Mouse (Mus musculus) ES-E14 (cell line): ENCODE results near the gene Lcn2. TPM values are rescaled to one million over a fixed set of nuclear protein-coding genes. Genes with fewer than 3 reads are reported as not detected.

ENCODE experiments used
- DNase-seq: peaks from one replicate; pipeline ENCODE4 v3.0.0-alpha.2; 2013; ENCODE audit warnings: low read depth, low spot score
- H3K27ac ChIP-seq: 2 replicates; pipeline ENCODE4 v1.5.1; 2012; ENCODE audit warnings: low read depth, mild to moderate bottlenecking, low read length, moderate library complexity, mixed read lengths; ENCODE audit not compliant: poor library complexity, insufficient read depth, severe bottlenecking
- H3K36me3 ChIP-seq: 2 replicates; pipeline ENCODE4 v1.6.1; 2012; ENCODE audit warnings: mild to moderate bottlenecking, low read length, moderate library complexity, mixed read lengths; ENCODE audit not compliant: control insufficient read depth, poor library complexity, insufficient read depth, severe bottlenecking
- H3K4me1 ChIP-seq, 2 experiments: fragments of 150-350 bp in 1 of 2; sonication (generic) in 1 of 2; 2 replicates each; pipeline ENCODE4 v1.6.1; 2012; ENCODE audit warnings: low read length in 2 of 2, mild to moderate bottlenecking in 1 of 2, mixed read lengths in 1 of 2; ENCODE audit not compliant: control insufficient read depth in 2 of 2, insufficient read depth in 2 of 2, poor library complexity in 1 of 2
- H3K4me3 ChIP-seq, 2 experiments: fragments of 150-350 bp in 1 of 2; sonication (generic) in 1 of 2; 2 replicates each; pipeline ENCODE4 v1.5.1; 2012; ENCODE audit warnings: low read length in 2 of 2, low read depth in 1 of 2, mild to moderate bottlenecking in 1 of 2, mixed read lengths in 1 of 2; ENCODE audit not compliant: insufficient read depth in 1 of 2, poor library complexity in 1 of 2, severe bottlenecking in 1 of 2
- H3K9ac ChIP-seq: 2 replicates; pipeline ENCODE4 v1.6.1; 2012; ENCODE audit warnings: low read depth, mild to moderate bottlenecking, low read length, mixed read lengths; ENCODE audit not compliant: poor library complexity, insufficient read depth, severe bottlenecking
- H3K9me3 ChIP-seq: fragments of 150-350 bp; sonication (generic); 2 replicates; pipeline ENCODE4 v1.6.1; 2012; ENCODE audit warnings: low read depth, mild to moderate bottlenecking, low read length; ENCODE audit not compliant: control insufficient read depth, insufficient read depth
- CHD2 ChIP-seq: IDR thresholded peaks from 2 replicates; pipeline ENCODE4 v1.6.1; 2014; ENCODE audit warnings: mild to moderate bottlenecking, low read depth, low read length, inconsistent platforms
- HCFC1 ChIP-seq: IDR thresholded peaks from 2 replicates; pipeline ENCODE4 v1.6.1; 2012; ENCODE audit warnings: low read length, inconsistent platforms, borderline replicate concordance; ENCODE audit not compliant: insufficient read depth
- MAFK ChIP-seq: IDR thresholded peaks from 2 replicates; pipeline ENCODE4 v1.6.1; 2014; ENCODE audit warnings: mild to moderate bottlenecking, low read depth, low read length, inconsistent platforms; ENCODE audit not compliant: insufficient read depth
- ZC3H11A ChIP-seq: IDR thresholded peaks from 2 replicates; pipeline ENCODE4 v1.6.1; 2012; ENCODE audit warnings: low read depth, mild to moderate bottlenecking, inconsistent platforms, low read length, borderline replicate concordance
- ZNF384 ChIP-seq: IDR thresholded peaks from 2 replicates; pipeline ENCODE4 v1.6.1; 2012; ENCODE audit warnings: low read depth, low read length, inconsistent platforms
- in situ Hi-C, 2 experiments: fragments of 600-800 bp; cut with MboI; formaldehyde crosslinking; loops; one replicate each; pipeline ENCODE4 v1.15.1; 2025; ENCODE audit warnings: low sequenced_read_pairs in 2 of 2, inconsistent platforms in 1 of 2; ENCODE audit not compliant: unreplicated experiment in 2 of 2
- total RNA-seq: library from RNA; depleted of rRNA; stranded (reverse); fragments of 300-350 nt; gene quantifications from 2 replicates; pipeline ENCODE4 v1.2.3, GENCODE M21; 2012

The Lcn2 gene
- total RNA-seq, 1 experiment = not detected

DNA sequence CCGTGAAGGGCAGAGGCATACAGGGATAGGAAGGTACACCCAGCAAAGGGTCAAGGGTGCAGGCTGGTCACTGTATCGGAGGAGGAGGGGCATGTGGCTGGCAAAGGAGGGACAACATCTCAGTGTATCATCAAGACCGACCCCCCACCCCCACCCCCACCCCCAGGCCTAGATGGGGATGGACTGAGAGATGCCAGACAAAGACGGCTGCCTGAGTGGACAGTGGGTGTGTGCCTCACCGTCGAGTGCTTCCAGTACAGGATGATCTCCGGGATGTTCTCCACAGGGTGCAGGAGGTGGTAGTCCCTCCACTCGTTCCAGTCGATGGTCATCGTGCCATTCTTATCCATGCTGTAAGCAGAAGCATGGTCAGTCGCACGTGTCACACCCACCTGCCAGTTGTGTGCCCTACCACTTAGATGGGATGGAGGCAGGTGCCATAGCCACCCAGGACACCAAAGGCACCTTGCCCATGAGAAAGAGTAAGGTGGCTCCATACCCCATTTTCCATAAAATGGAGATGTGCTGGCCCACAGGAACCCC is 32.1 kb upstream of the Lcn2 start:
- TF ChIP-seq HCFC1 (no peak), CHD2 (no peak), ZC3H11A (no peak)

GRCm38 (mm10) chr2:32419359-32419758 is 31.3 kb upstream of the Lcn2 start:
- H3K36me3 ChIP-seq = peaks cover 28% of the 10 kb centered on the region
- no peak for DNase-seq
- no peak overlapping the region for H3K4me3 ChIP-seq
- H3K4me1 ChIP-seq = peaks cover 0 to 4% of the 10 kb centered on the region in 2 experiments; a peak in 1 of 4 replicates
- H3K9me3 ChIP-seq = no peaks in the 10 kb centered on the region
- no peak overlapping the region for H3K27ac ChIP-seq
- in situ Hi-C loops = no loop called here
- TF ChIP-seq ZNF384 = no peak
- TF ChIP-seq HCFC1 = no peak
- no peak for TF ChIP-seq ZC3H11A
- no peak for TF ChIP-seq CHD2
- H3K9ac ChIP-seq = no peak overlapping the region

More for the DNA sequence above, 32.1 kb upstream of the Lcn2 start:
- Histone ChIP-seq H3K4me3 (no peak overlapping the region), H3K36me3 (peaks cover 27% of the 10 kb centered on the region), H3K27ac (no peak overlapping the region), H3K9me3 (no peaks in the 10 kb centered on the region), H3K9ac (no peak overlapping the region), H3K4me1 (peaks cover 0 to 4% of the 10 kb centered on the region in 2 experiments; a peak in 1 of 4 replicates)
- in situ Hi-C loops = no loop called here
- no peak for DNase-seq

GRCm38 (mm10) chr2:32418430-32419151 is 30.5 kb upstream of the Lcn2 start:
- DNase-seq = no peak
- Histone ChIP-seq H3K27ac (no peak overlapping the region), H3K9me3 (no peaks in the 10 kb centered on the region), H3K4me3 (no peak overlapping the region), H3K36me3 (peaks cover 28% of the 10 kb centered on the region), H3K9ac (no peak overlapping the region), H3K4me1 (peaks cover 0 to 1% of the 10 kb centered on the region in 2 experiments; a peak in 1 of 4 replicates)
- TF ChIP-seq CHD2 (no peak), MAFK (no peak), ZNF384 (no peak), ZC3H11A (no peak), HCFC1 (no peak)
- in situ Hi-C loops = no loop called here

GRCm38 (mm10) chr2:32417486-32417885 is 29.4 kb upstream of the Lcn2 start:
- Histone ChIP-seq H3K9me3 (no peaks in the 10 kb centered on the region), H3K36me3 (peaks cover 28% of the 10 kb centered on the region), H3K4me1 (no peaks in the 10 kb centered on the region), H3K27ac (no peak overlapping the region), H3K4me3 (no peak overlapping the region), H3K9ac (no peak overlapping the region)
- in situ Hi-C loops = no loop called here
- TF ChIP-seq CHD2 (no peak), ZC3H11A (no peak), MAFK (no peak), HCFC1 (no peak), ZNF384 (no peak)
- no peak for DNase-seq
